8 mouse cellular contexts compared by ENCODE assay signal in the genomic region with DNA sequence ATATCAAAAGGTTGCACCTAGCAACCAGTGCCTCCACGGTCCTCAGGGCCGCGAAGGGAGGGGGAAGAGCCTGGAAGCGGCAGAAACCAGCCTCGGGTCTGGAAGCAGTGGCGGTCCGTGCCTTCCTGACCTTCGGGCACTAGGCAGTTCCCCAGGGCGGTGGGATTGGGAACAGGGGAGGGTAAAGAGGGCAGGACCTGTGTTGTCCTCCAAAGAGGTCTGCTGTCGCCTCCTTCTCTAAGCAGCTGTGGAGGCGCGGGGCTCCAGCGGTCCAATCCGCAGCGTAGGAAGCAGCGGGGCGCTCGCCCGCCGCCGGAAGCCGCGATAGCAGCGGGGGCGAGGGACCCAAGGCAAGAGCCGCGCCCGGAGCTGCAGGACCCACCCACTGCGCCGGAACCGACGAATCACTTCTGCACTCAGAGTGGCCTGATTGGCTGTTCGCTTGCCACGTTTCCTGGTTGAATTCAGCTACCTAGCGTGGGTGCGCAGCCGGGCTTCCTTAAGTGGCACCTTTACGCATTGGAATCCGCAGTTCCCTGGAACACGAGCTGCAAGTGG. TPM values are rescaled to one million over a fixed set of nuclear protein-coding genes. Genes with fewer than 3 reads are reported as not detected.
DNase-seq lines count a peak whose midpoint lies in the region; ATAC-seq lines count a peak whose summit lies in the region.

Trim68 (minus strand) TSS at position 384 of the 558 bp plus-strand sequence.

- peak; percentile 99 for ATAC-seq in megakaryocyte progenitor cell, adult 5-6 weeks (replicated peaks; ENCODE audit: poor library complexity)

- peak; percentile 70 for DNase-seq in adipocyte (ENCODE audit: low spot score)
- peak; percentile 97 for DNase-seq in embryo, embryonic 10 days (ENCODE audit: low spot score)
- peak; percentile 87 for DNase-seq in gastrocnemius, postnatal 10 days
- peak; percentile 95 for DNase-seq in induced T-regulatory cell, adult 2 months (ENCODE audit: low read depth)
- peak; percentile 81 to 92 for DNase-seq in left cerebral cortex, adult 9 months (ENCODE audit: low spot score in 2 of 2)
- DNase-seq in right cerebral cortex, postnatal 14 days: peak; percentile 88
- peak; percentile 83 to 93 for DNase-seq in urinary bladder, postnatal 36 days (ENCODE audit: low spot score in 2 of 2)

RNA-seq across cellular contexts. Expression of gene Trim68, which starts in this region (rescaled TPM):
- total RNA-seq in gastrocnemius, postnatal 10 days (2021): 1 to 10 TPM; 4.7 to 6.6 TPM
- total RNA-seq in megakaryocyte progenitor cell, adult 5-6 weeks (2015): 6.1 and 6.4 TPM in 2 replicates
- total RNA-seq in megakaryocyte progenitor cell, adult 5-6 weeks (2017): 4.8 and 5.6 TPM in 2 replicates

Comparison
In these comparisons a context has a peak if more than half of its experiments do, and no peak if none do; other contexts are left out.
1. Peak in every context shown above with its lines: DNase-seq and ATAC-seq.